Comparison of ENCODE assay signal across 10 mouse cellular contexts in the genomic region with DNA sequence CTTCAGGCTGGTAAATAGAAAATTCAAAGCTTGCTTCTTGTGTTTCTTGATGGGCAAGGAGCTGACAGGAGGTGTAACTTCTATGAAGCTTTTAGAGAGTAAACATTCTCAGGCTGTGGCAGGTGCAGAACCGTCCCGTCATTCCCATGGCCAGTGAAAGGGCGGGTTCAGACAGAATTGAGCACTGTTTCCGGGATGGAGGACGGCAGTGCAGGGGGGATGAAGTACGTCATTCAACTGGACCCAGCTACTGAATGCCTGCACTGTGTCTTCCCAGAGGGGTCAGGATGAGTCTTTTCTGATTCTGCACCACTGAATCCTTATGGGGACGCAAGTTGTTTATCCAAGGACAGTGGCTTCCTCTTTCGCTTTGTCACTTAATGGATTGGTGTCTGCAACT.
DNase-seq lines count a peak whose midpoint lies in the region; ATAC-seq and TF ChIP-seq lines count a peak whose summit lies in the region.
"Had no signal": no experiment of that assay in that cellular context is flagged by ENCODE, and none has a peak within 500 bp of the region (broad histone marks: within the 10 kb centered on the region; RNA-seq: fewer than 3 reads in every experiment).

No protein-coding gene starts in this region.

- H3K4me2 ChIP-seq in lung, embryonic 14.5 days = peak overlapping the region; percentile 38; the same call in 1 of the 2 replicates
- peak overlapping the region; percentile 24 for H3K4me2 ChIP-seq in intestine, embryonic 15.5 days (replicated peaks)
- H3K4me2 ChIP-seq: liver, embryonic 13.5 days had no signal

- H3K4me1 ChIP-seq in lung, embryonic 14.5 days (ENCODE audit: insufficient read depth) = no peaks in the 10 kb centered on the region
- H3K4me1 ChIP-seq in intestine, embryonic 15.5 days (replicated peaks) = no peaks in the 10 kb centered on the region
- H3K4me1 ChIP-seq in olfactory bulb, adult 2 months (ENCODE audit: control insufficient read depth, insufficient read depth, low read length) = peaks cover 4% of the 10 kb centered on the region; the same call in 1 of the 2 replicates
- H3K4me1 ChIP-seq: heart, embryonic 10.5 days; liver, embryonic 13.5 days had no signal

- peaks cover 2% of the 10 kb centered on the region; the same call in 1 of the 2 replicates for H3K27me3 ChIP-seq in lung, embryonic 14.5 days (ENCODE audit: insufficient read depth, low read length)
- peaks cover 3% of the 10 kb centered on the region; the same call in 1 of the 2 replicates for H3K27me3 ChIP-seq in intestine, embryonic 15.5 days (replicated peaks)
- H3K27me3 ChIP-seq: liver, embryonic 13.5 days had no signal

- ATAC-seq in cerebellum, adult (ENCODE audit: insufficient number of reproducible peaks, low FRiP score, low TSS enrichment) = 0 out of 2 replicates have a peak, but pooled peaks have one; percentile 27
- peak; percentile 52; the same call in 1 of the 2 replicates for ATAC-seq in lung, embryonic 14.5 days (ENCODE audit: insufficient read depth)
- ATAC-seq in intestine, embryonic 15.5 days = peak; percentile 65; the same call in 1 of the 2 replicates
- ATAC-seq in monocyte, adult 5-6 weeks (replicated peaks; ENCODE audit: insufficient number of reproducible peaks, low FRiP score, low TSS enrichment, poor library complexity, severe bottlenecking) = no peak

- no peak for DNase-seq in cerebellum, adult 9-10 months
- DNase-seq in lung, embryonic 14.5 days = no peak
- DNase-seq in lung, adult 18-20 months = no peak
- DNase-seq in adrenal gland, postnatal 4 days (ENCODE audit: low spot score in 2 of 2) = no peak
- DNase-seq: liver, embryonic 13.5 days had no signal

- TF ChIP-seq POLR2A in olfactory bulb, adult 2 months (IDR thresholded peaks at IDR 0.05; ENCODE audit: insufficient read depth, low read depth, low read length) = no peak

- H3K27ac ChIP-seq in lung, embryonic 14.5 days (ENCODE audit: low read depth) = no peak overlapping the region
- no peak overlapping the region for H3K27ac ChIP-seq in intestine, embryonic 15.5 days
- H3K27ac ChIP-seq in olfactory bulb, adult 2 months (ENCODE audit: insufficient read depth, low read depth, low read length) = no peak overlapping the region
- H3K27ac ChIP-seq: heart, embryonic 10.5 days; liver, embryonic 13.5 days had no signal

- H3K4me3 ChIP-seq in lung, embryonic 14.5 days (ENCODE audit: low read depth, low read length) = no peak overlapping the region
- no peak overlapping the region; the same call in 1 of the 2 replicates for H3K4me3 ChIP-seq in intestine, embryonic 15.5 days (replicated peaks)
- H3K4me3 ChIP-seq in olfactory bulb, adult 2 months (ENCODE audit: insufficient read depth, low read depth, low read length) = peak overlapping the region; percentile 11; the same call in 1 of the 2 replicates
- H3K4me3 ChIP-seq: heart, embryonic 10.5 days; liver, embryonic 13.5 days had no signal

- no peaks in the 10 kb centered on the region for H3K9me3 ChIP-seq in lung, embryonic 14.5 days (ENCODE audit: low read depth, low read length)
- no peaks in the 10 kb centered on the region for H3K9me3 ChIP-seq in intestine, embryonic 15.5 days
- H3K9me3 ChIP-seq: heart, embryonic 10.5 days; liver, embryonic 13.5 days had no signal

- no peak for TF ChIP-seq CTCF in lung, embryonic 14.5 days (IDR thresholded peaks at IDR 0.05; ENCODE audit: low read depth)
- no peak for TF ChIP-seq CTCF in olfactory bulb, adult 2 months (IDR thresholded peaks at IDR 0.05; ENCODE audit: insufficient read depth, low read depth, low read length)

- 49% methylated on average over 8 of the region's 8 CpGs for WGBS in lung, embryonic 14.5 days
- 33% methylated on average over 8 of the region's 8 CpGs for WGBS in intestine, embryonic 15.5 days
- 46% methylated on average over 8 of the region's 8 CpGs for WGBS in olfactory bulb, adult 2 months

- H3K9ac ChIP-seq in lung, embryonic 14.5 days = no peak overlapping the region
- H3K9ac ChIP-seq in intestine, embryonic 15.5 days = no peak overlapping the region
- H3K9ac ChIP-seq: liver, embryonic 13.5 days had no signal

- H3K36me3 ChIP-seq in lung, embryonic 14.5 days (ENCODE audit: insufficient read depth) = no peaks in the 10 kb centered on the region
- no peaks in the 10 kb centered on the region for H3K36me3 ChIP-seq in intestine, embryonic 15.5 days
- H3K36me3 ChIP-seq: heart, embryonic 10.5 days; liver, embryonic 13.5 days had no signal
